Mouse (Mus musculus) mature B cell (primary cell): ENCODE results near the gene H1fnt.

Experiments used
- in situ Hi-C: fragments of 300-500 bp; cut with MboI; formaldehyde crosslinking; loops from 2 replicates; pipeline ENCODE4 v1.14.3; 2019

H1fnt gene

GRCm38 (mm10) chr15:98257193-98257592 lies at the start of gene H1fnt:
Gene H1fnt (minus strand): TSS chr15:98257293.
- in situ Hi-C loops: no loop called here

- in situ Hi-C loops: no loop called here
Observed at GRCm38 (mm10) chr15:98295628-98296551, 38.8 kb upstream of the H1fnt start, which contains the start of gene Zfp641. Gene Zfp641 (minus strand): TSS chr15:98296161.

DNA sequence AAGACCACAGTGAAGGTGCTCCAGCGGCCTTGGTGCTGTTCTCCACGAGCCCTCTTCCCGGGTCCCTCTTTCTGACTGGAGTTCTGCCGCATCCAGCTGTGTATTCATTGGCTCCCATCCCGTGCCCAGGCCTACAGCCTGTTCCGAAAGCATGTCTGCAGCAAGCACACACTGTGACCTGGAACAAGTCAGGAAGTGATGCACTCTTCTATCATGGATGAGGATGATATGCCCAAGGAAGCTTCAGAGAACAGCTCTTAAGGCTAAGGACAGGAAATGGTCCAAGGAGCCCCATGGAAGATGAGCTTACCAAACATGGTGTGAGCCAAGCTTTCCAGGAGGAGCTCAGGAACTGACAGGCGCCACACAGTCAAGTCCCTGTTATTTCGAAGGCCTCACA lies 36.6 kb upstream of the H1fnt start:
- in situ Hi-C loops: no loop called here

- in situ Hi-C loops: no loop called here
Observed at GRCm38 (mm10) chr15:98288566-98288965, 31.5 kb upstream of the H1fnt start.

GRCm38 (mm10) chr15:98286418-98286817 lies 29.3 kb upstream of the H1fnt start:
- in situ Hi-C loops: no loop called here

DNA sequence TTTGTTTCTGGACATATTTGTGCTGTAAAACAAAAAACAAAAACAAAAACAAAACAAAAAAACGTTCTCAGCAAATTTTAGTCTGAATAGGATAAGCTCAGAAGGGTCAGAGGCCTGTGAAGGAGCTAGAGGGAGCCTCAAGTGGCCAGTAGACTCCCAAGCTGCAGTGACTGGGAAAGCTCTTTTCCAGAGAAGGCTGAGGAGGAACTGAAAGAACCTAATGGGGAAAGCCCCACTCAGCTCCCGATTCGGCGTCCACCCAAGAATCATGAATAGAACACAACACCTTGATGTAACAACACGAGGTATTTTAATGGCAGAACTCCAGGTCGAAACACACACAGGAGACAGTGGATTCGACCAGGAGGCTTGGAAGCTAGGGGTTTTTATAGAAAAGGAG lies 683 bp upstream of the H1fnt start:
- in situ Hi-C loops: no loop called here

GRCm38 (mm10) chr15:98256271-98256670 lies 822 bp downstream of the H1fnt start:
- in situ Hi-C loops: no loop called here

GRCm38 (mm10) chr15:98235442-98235841 lies 21.7 kb downstream of the H1fnt start:
- in situ Hi-C loops: no loop called here

GRCm38 (mm10) chr15:98234350-98234749 lies 22.7 kb downstream of the H1fnt start, which contains the start of gene Olfr286:
Gene Olfr286 (minus strand): TSS chr15:98234450.
- in situ Hi-C loops: no loop called here

- in situ Hi-C loops: no loop called here
Observed at GRCm38 (mm10) chr15:98226096-98226495, 31.0 kb downstream of the H1fnt start.

DNA sequence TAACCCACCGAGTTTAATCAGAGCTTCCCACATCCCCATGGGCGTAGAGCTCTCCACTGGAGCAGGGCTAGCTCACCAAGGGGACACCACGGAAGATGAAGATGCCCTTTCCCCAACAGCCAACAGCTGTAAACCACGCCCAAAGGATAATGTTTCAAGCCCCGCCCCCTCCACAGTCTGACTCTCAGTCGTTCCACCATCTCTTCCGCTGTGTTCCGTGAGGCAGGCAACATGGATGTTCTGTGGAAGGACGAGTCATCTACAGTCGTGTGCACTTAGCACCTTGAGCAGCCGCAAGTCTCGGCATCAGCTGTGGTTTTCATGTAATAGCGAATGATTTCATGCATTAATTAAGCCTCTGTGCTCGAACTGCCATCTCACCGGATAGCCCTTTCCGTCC lies 31.5 kb downstream of the H1fnt start:
- in situ Hi-C loops: no loop called here

- in situ Hi-C loops: no loop called here
Observed at GRCm38 (mm10) chr15:98222377-98222776, 34.7 kb downstream of the H1fnt start.

DNA sequence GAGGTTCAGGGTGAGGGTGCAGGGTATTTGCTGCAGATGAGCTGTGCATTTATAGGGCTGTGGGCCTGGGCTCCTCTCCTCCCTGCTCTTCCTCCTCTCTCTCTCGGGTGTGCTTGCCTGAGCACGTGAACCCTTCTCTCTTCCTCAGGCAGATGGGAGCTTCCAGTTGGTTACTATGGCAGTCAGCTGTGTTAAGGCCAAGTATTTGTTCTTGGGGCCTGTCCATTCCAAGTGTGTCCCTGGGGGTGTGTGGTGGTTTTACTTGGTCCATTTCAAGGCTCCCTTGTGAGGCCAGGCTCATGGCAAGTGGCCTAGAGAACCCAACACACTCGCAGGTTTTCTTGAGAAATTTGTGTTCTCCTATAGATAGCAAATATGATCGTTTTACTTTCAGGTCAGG lies 36.2 kb downstream of the H1fnt start, which contains the start of the genes Gm44579 and Olfr287:
Gm44579 (minus strand) TSS at position 101 of the 400 bp plus-strand sequence.
Olfr287 (minus strand) TSS at position 180 of the 400 bp plus-strand sequence.
- in situ Hi-C loops: no loop called here

DNA sequence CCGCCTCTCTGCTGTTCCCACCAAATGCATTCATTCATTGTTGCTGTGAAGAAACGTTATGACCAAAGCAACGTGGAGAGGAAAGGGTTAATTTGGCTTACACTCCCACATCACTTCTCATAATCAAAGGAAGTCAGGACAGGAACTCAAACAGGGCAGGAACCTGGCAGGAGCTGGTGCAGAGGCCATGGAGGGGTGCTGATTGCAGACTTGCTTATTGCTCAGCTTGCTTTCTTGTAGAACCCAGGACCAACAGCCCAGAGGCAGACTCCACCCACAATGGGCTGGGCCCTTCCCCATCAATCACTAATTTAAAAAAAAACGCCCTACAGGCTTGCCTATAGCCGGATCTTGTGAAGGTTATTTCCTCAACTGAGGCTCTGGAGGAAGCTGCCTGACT lies 43.0 kb downstream of the H1fnt start:
- in situ Hi-C loops: no loop called here

DNA sequence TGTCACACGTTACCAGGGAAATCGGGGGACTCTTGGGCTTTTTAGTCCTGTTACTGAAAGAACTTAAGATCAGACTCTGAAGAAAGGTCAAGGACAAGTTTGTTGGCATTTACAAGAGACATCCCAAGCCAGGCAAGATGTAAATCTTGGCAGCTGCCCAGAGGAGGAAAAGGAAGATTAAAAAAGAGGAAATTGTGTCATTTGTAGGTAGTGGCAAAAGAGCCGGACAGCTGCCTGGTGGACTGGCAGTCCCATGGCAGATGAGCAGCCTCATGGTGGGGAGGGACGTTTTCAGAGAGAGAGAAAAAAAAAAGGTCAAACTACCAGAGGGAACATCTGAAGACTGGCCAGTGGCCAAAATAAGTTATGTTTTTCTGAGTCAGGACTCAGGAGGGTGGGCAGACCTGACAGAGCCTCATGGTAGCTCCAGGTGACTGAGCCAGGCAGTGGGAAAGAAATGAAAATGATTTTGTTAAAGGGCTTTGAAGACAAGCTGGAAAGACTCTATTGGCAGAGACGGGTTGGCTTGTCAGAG lies 43.7 kb downstream of the H1fnt start:
- in situ Hi-C loops: no loop called here

- in situ Hi-C loops: no loop called here
Observed at GRCm38 (mm10) chr15:98209676-98210075, 47.4 kb downstream of the H1fnt start.
